Mouse (Mus musculus) Muller cell, postnatal 12 days (primary cell): ENCODE results near the gene B4galnt2.
A peak's percentile ranks its signal among the peaks of the same experiment; 100 is the strongest.
"Not testable (repeated sequence)": the region's sequence is repeated elsewhere in the genome, so short reads cannot be mapped to it uniquely, and the experiment has no call there.

Experiments
- DNase-seq: peaks from one replicate; pipeline ENCODE4 v3.0.0-alpha.2; 2015; ENCODE audit errors: inconsistent ontology term

B4galnt2 gene

DNA sequence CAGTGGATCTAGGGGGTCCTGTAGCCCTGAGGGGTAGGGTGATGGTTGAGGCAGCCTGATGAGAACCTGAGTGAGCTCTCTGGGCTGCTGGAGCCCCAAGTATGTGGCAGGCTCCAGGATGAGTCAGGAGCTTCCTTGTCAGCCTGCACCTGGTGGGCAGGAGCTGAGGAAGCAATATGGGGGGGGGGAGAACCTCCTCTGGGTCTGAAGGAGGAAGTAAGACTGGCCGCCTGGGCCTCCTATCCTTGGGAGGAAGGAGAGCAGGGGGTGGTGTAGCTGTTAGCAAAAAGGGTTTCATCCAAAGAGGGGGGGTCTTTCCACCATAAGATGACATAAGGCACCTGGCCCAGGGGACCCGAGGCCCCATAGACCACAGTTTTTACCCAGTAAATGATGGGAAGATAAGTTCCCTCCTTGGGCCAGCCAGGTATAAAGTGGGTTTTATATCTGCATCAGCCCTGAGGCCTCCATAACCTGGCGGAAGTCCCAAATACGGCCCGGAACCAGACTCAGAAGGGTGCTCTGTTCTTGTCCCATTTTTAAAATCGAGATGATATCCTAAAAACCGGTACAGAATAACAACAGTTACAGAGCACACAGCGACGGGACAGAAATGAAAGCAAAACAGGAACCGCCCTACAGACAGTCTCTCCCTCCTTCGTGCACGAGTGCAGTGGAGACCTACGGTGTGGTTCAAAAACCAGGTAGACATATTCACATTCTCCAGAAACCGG lies 18.1 kb downstream of the B4galnt2 start:
- DNase-seq: no peak

DNA sequence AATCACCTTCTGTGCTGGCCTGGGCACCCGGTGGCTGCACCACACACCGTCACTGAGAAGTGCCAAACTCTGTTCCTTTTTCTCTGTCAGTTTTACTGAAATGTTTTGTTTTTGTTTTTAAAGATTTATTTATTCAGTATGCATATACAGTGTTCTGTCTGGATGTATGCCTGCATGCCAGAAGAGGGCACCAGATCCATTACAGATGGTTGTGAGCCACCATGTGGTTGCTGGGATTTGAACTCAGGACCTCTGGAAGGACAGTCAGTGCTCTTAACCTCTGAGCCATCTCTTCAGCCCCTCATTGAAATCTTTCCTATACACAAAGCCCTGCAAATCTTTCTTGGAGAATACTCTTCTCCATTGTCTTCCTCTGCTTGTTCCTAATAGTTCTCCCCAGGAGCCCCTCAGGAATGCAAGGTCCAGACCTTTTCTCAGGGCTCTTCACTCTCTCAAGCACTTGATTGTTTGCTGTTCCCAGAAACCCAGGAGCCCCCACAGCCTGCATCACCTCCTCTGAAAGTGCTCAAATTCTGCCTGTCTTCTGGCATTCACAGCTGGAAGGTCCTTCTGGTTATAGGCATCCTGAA lies 24.1 kb downstream of the B4galnt2 start:
- no peak for DNase-seq

DNA sequence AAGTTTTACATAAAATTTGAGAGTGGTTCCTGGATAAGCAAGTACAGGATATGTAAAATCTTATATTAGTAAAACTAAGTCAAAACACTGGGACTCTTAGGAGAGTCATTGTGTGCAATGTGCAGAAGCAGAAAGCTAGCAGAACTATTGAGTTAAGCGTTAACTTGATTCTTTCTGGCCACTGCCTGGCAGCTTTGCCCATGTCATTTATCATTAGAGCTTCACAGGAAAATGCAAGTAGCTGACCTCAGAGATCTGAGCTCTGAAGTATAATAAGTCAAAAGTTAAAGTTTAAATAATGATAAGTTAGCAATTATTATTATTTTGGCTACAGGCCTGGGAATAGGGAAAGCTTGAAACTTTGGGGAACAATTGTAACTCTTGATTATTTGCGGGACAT lies 34.8 kb downstream of the B4galnt2 start:
- DNase-seq: not testable (repeated sequence)

DNA sequence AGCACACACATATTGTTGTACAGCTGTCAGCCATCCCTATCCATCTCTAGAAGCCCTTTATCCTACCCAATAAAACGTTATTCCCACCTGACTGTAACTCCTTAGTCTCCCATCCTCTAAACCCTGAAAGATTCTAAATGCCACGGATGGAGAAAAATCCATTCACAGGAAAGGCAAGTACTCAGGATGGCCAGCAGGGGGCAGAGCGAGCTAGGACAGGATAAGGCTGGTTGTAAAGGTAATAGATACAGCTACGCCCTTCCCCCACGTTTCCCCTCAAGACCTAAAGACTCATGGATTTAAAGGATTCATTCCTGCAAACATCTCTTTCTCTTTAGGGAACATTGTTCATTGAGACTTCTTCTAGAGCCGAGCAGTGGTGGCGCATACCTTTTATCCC lies 38.4 kb downstream of the B4galnt2 start:
- peak; percentile 19 for DNase-seq

DNA sequence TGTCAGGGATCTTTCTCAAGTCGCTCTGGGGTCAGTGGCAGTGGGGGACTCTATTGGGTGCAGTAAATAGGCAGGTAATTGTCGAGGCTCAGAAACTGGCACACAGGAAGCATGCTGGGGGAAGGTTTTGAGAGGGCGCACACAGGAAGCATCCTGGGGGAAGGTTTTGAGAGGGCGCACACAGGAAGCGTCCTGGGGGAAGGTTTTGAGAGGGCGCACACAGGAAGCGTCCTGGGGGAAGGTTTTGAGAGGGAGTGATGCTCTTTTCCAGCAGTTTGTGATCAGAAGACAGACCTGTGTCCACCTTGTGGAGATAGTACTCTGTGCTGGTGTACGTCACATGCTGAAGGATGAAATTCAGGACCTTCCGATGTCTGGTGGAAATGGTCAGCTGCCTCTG lies 38.9 kb downstream of the B4galnt2 start:
- DNase-seq: peak; percentile 1

DNA sequence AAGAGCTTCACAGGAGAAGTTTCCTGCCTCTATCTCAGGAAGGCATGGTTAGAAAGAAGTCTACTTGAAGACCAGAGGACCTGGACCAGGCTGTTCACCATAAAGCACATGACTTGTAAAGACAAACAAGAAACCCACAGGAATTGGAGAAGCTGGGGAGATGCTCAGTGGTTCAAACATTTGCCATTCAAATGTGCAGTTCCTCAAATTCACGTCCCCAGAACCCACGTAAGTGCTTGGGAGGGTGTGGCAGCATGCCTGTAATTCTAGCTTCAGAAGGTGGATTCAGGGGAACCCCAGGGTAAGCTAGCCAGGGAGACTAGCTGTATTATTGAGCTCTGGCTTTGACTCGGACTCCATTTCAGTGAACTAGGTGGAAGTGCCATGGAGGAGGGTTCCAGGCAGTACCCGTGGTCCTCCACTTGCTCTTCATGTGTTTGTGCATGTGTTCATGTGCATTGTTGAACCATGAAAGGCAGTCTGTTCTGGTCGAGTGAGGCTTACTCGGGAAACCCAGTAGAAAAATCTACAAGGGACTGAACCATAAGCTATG lies 44.7 kb downstream of the B4galnt2 start:
- DNase-seq: no peak

DNA sequence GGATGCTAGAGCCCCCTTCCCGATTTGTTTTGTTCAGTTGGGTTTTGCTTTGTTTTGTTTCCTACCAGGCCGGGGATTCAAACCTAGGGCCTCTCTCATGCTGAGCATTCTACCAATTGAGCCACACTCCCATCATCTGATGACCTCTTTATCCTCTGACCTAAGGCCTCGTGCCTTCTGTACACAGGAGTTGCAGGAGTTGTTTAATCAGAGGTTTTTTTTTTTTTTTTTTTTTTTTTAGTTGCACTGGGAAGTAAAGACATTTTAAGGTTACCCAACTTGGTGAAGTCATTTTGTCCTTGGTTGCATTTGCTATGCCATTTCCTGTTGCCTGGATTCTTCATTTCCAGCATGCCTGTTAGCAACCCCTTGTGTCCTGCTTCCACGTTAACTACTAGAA lies 45.2 kb downstream of the B4galnt2 start:
- DNase-seq: no peak

DNA sequence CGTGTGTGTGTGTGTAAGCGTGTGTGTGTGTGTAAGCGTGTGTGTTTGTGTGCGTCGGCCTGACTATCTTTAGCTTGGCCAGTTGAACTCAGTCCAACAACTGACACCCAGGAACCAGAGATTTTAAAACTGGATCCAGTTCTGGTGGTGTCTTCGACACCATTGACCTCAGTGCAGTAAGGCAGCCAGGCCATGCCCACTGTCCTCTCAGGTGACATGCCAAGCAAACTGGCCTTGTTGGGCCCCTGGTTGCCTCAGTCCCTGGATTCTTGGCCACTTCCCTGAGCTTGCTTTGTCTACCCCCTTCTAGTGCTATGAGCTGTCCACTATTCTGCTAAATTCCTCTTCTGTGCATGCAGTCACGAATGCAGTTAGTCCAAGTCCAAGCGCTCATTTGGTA lies 53.3 kb downstream of the B4galnt2 start:
- DNase-seq: no peak

DNA sequence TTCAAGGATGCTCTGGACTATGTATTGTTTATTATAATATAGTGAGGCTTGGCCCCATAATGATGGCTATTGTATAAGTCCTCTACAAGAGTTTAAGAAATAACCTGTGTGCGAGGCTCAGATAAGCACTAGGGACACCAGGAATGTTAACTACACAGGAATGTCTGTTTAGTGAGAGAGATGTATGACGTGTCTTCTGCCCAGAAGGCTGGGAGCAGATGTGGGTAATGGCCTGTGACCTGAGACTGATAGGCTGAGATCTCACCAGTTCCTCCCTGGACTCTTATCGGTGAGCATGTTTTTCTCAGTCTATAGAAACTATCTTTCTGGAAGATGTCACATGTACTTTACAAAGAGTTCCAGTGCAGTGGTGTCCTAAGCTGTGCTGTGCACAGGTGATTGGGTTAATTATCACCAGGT lies 54.6 kb downstream of the B4galnt2 start:
- no peak for DNase-seq

DNA sequence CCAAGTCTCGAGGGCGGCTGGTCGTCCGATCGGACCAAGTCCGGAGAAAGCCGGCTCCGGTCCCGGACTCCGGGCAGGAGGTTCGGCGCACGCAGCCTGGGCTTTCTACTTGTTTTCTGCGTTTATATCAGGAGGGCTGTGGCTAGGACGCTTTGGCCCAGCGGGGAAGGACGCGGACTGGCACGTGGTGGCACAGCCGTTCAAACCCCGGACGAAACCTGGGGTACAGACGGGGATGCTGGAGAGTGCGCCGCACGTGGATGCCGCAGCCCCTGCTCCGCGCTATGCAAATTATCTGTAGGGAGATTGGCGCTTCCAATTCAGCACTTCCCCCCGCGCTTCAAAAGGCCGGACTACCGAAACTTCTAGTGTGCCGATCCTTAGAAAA lies 55.2 kb downstream of the B4galnt2 start:
- peak; percentile 86 for DNase-seq

DNA sequence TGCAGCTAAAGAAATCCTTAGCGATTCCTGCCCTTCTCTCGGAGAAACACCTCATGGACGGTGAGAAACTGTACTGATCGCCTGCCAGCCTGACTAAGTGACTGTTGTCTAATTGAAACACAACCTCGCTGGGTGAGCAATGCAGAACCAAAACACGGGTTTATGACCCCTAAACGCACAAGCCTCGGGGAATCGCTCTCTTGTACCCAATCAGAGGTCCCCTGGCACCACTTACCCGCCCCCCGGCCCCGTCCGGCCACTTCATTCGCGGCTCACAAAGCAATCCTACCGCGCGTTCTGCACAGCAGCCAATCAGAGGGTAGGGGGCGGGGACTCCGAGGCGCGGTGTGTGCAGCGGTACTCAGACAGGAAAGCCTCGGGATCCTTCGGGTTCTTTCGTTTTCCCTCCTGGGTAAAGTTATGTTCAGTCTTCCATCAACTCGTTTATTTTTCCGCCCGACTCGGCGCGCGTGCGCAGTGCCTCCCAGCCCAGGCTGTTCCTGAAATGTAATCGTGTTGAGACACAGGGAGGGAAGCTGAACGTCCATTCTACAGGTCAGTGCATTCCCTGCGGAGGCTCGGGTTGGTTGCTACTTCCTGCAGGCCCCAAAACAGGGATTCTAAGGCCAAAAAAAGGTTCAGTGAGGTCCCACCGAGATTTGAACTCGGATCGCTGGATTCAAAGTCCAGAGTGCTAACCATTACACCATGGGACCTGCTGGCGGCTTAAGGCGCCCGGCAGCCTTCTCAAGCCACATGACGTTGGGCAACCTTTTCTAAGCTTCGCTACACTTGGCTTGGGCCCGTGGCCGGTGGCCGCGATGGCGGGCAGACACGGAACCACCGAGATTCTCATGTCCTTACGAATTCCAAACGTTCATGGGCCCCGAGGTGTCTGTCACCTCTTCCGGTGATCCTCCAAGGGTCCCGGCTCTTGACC lies 55.9 kb downstream of the B4galnt2 start:
- peak; percentile 100 for DNase-seq

DNA sequence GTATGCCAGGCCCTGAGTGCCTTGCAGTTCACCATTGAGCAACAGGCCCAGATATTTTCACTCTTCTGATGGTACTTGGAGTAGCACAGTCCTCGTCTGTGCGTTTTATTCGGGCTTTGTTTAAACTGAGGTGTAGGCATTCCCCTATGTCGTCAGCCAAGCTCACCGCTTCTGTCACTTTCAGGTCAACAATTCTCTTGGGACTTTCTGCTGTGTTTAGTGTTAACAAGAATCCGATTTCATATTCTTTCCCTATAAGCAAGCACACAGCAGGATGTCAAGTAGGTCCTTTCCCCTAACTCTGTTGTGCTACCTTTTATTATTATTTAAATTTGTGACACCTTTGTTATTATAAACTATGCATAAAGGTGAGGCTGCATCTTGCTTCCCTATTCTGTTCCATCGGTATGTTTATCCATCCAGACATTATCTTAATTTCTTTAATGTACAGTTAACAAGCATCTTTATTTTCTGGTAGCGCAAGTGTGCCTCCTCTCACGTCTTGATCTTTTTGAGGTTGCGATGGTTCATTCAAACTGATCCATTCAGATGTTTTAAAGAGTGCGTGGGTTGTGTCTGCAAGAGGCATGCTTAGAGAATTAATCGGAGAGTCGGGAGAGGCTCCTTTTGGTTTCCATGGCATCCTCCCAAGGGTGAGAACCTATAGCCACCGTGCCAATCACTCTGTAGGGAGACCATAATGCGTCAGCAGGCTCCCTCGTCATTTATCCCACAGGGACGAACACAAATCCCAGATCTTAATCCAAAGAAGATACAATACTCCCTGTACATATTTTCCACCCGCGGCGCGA lies 56.8 kb downstream of the B4galnt2 start:
- no peak for DNase-seq

DNA sequence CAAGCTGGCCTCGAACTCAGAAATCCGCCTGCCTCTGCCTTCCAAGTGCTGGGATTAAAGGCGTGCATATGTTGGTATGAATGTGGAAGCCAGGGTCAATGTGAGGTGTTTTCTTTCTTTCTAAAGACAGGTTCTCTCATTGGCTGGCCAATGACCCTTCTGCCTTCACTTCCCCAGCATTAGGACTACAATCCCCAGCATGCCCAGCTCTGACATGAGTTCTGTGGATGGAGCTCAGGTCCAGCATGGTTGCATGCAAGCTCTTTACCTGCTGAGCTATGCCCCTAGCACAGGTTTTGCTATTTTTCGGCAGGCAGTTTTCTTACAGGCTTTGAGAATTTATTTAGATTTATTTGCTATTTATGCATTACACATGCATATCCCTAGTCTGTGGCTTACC lies 57.4 kb downstream of the B4galnt2 start:
- no peak for DNase-seq

DNA sequence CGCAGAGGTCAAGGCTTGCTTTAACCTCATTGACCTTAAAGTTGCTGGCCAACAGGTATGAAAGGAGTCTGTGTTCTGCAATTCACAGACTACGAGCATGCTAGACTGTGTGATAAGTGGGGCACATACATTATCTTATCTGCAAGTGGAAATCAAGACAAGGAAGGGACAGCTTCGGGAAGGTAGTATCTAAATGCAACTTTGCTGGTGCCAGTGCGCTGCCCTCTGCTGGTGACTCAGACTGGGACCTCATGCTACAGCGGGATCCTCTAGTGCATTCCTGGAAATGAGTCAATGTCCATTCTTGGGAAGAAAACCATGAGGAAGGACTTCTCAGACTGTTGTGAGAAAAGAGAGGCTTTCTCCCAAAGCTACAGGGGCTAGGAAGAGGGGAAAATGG lies 61.0 kb downstream of the B4galnt2 start:
- DNase-seq: peak; percentile 48

DNA sequence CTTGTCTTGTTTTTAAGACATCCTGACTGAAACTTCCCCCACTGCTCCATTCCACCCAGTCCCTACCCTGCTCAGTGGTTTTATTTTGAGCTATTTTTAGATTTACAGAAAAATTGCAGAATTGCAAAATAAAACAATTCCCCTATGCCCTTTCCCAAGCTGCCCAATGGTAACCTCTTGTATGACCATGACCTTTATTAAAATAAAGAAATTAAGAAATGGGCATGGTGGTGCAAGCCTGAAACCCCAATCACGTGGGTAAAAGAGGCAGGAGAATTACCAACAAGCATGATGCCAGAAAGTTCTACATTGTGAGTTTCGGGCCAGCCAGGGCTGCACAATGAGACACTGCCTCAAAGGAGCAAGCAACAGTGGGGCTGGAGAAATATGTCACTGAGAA lies 63.8 kb downstream of the B4galnt2 start:
- no peak for DNase-seq

DNA sequence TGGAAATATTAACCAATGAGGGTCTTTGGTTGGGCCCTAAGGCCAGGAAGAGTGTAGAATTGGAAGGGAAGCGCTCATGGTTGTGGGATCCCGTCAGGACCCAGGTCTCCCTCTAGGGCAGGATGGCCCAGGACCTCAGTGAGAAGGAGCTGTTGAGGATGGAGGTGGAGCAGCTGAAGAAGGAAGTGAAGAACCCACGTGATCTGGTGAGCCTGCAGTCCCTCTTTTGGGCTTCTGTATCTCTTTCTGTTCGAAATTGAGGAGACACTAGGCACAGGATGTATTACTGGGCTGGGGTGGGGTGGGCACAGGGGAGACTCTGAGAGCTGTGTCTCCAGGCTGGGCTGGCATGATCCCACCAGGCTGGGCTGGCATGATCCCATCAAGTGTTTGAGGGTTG lies 69.8 kb downstream of the B4galnt2 start:
- no peak for DNase-seq

DNA sequence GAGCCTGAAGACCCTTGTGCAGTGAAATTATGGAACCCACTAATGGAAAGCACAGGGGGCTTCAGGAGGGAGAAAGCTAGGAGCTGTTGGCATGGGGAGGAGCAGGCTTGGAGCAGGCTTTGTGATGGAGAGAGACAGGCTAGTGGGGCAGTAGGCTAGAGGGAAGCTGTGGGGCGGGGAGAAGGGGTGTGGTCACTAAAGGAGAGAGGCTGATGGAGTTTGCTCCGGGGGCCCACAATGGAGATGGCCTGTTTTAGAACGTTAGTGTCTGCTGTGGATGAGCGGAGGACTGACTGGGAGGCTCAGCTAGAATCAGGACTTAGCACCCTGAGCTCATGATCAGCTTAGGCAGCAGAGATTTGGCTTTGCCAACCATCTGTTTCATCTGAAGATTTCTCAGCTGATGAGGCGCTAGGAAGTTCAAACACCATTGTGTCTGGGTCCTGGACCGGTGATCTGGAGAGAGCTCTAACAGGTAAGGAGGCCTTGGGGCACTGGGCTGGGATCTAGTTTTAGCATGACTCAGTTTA lies 71.2 kb downstream of the B4galnt2 start:
- no peak for DNase-seq

DNA sequence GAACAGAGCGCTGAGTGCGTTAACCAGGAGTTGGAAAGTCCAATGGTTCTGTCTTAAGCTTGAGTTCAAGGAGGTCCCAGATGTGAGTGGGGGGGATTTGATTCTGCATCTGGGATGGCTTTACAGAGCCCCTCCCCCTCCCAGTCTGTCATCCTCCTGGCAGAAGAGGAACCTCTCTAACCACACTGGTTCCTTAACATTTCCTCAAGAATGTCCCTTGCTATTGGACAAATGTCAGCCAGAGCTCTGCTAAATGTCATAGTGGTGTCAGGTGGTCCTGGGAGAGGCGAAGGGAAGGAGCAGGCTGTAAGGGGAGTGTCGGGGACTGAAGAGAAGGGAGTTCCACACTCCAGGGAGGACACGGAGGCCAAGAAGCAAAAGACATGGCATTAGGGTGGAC lies 71.7 kb downstream of the B4galnt2 start:
- no peak for DNase-seq

DNA sequence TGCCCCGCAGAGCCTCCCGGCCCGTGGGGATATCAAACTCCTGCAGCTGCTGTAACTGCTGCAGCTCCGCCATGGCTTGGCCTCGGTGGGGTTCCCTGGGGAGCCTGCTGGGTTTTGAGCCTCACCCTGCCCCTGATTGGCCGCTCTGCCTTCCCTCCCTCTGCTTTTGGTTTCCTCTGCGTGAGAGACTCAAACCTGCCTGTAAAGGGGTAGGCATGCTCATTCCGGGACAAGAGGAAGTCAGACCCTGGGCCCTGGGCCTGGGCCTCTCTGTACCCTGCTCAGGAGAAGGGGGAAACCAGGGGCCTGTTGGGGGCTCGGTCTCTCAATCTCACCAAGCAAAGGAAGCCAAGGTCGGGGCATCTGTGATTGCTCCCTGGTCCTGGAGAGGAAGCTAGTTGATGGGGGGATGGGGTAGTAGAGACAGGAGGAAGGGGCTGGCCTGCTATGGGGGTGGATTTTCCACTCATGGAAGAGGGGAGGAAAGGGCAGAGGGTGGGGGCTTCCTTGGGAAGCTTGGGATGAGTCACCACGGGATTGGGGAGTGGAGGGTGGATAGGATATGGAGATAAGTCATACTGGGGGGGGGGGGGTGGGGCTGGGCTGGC lies 72.5 kb downstream of the B4galnt2 start, which contains the start of gene Abi3:
Gene Abi3 (minus strand): TSS at position 403 of the 608 bp plus-strand sequence.
- no peak for DNase-seq

DNA sequence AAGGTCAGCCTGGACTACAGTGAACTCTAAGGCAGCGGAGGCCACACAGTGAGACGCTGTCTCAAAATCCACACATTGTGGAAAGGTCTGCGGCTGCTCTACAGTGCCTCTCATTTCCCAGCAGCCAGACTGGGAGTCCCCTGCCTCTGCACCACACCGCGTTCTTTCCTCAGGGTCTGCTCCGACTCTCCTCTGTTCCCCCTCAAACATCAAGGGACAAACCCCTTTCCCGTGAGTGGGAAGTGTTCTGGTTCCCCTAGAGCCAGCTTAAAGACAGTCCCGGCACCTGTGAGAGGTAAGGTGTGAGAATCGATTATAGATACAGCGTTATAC lies 73.2 kb downstream of the B4galnt2 start:
- no peak for DNase-seq
